Mouse (Mus musculus): Measurements from ENCODE around the gene Clpsl2. TPM values are rescaled to one million over a fixed set of nuclear protein-coding genes. Genes with fewer than 3 reads are reported as not detected.
A peak's percentile ranks its signal among the peaks of the same experiment; 100 is the strongest.

The Clpsl2 gene
- not detected for total RNA-seq (2021)
- long read RNA-seq, experiment 1, result 0 reads
- long read RNA-seq, experiment 2, result 0 reads

DNA sequence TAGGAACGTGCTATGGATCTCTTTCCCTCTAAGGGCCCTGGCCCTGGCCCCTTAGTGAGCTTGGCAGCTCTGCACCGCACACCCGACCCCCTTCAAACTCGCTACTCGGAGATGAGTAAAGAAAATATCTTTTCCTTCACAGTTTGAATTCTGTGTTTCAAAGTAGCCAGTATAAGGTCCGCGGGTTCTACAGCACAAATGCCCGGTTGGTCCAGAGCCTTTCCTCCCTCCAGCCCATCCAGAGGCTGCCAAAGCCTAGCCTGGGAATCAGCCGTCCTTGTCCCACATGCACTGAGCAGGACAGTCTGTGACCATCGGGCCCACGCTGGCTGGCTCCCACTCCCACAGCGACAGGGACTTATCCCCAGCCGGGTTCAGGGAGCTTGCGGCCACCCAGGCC lies at the start of gene Clpsl2:
Clpsl2 (plus strand) TSS at position 301 of the 400 bp plus-strand sequence.
- DNase-seq (ENCODE audit: low spot score in 2 of 2), result no peak

DNA sequence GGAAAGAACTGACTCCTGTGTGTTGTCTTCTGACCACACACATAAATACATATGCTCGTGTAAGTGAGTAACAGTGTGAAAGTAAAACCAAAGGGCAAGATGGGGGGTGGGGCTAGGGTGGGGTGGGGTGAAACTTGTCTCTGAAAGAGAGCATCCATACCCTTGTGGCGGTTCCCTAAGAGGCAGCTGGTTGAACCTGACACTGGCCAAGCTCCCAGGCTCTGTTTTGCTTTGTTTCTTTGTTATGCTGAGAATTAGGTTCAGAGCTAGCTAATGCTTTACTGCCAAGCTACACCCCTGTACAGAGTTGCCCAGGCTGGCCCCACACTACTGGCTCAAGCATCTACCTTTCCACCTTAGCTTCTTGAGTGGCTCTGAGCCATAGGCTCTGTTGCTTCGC lies 48.7 kb upstream of the Clpsl2 start:
- no peak for DNase-seq (ENCODE audit: low spot score in 2 of 2)

DNA sequence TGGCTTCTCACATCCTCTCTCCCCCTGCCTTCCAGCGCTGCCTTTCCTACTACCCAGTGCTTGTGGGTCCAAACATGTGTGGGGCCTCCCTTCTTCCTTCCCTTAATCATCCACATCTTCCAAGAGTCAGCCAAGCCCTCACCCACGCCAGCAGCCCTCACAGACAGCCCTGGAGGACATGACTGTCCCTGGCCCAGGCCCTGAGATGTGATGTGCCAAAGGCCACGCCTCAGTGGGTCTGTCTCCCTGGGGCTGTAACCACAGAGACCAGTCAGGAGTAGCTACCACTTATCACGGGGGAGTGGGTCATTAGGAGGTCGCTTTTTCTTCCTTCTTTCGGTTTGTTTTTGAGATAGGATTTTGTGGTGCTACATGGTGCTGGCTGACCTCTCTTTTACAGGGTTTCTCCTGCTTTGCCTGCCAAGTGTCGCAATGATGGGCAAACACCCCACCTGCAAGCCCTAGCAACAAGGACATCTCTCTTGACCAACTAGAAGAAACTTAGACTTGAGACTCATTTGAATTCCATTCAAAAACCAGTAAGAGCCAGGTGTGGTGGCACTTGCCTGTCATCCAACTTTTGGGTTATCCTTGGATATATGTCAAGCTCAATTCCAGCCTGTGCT lies 46.9 kb upstream of the Clpsl2 start:
- DNase-seq (ENCODE audit: low spot score in 2 of 2), result no peak

DNA sequence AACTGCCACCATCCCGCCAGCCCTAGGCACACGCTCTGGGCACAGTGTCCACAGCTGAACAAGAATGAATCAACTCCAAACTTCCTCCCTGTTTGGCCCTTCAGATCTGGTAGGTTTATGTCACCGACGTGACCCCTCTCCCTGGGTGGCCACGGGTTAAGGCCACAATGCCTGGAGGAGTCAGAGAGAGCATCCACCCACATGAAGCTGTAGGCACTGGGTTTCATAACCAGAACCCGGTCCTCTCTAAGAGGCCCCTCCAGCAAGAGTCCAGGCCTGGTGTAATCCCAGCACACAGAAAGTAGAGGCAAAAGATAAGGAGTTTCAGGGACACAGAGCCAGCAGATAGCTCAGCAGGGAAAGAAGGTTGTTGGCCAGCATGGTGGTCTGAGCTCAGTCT lies 45.0 kb upstream of the Clpsl2 start:
- DNase-seq (ENCODE audit: low spot score in 2 of 2), result no peak

DNA sequence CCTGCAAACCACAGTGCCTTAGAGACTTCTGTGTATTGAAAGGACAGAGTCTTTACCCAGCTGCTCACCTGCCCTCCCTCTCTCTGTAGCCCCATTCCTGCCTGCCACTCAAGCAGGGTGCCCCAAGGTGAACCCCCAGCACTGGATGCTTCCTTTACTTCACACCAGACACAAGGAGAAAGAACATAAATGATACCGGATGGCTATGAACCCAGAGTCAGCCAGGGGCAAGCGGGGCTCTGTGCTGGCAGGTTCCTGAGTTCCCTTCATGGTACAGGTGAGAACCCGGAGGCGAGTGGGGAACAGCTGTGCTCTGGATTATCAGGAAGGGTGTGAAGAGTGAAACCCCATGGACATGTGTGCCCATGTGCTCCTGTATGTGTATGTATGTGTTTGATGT lies 43.6 kb upstream of the Clpsl2 start:
- no peak for DNase-seq (ENCODE audit: low spot score in 2 of 2)

DNA sequence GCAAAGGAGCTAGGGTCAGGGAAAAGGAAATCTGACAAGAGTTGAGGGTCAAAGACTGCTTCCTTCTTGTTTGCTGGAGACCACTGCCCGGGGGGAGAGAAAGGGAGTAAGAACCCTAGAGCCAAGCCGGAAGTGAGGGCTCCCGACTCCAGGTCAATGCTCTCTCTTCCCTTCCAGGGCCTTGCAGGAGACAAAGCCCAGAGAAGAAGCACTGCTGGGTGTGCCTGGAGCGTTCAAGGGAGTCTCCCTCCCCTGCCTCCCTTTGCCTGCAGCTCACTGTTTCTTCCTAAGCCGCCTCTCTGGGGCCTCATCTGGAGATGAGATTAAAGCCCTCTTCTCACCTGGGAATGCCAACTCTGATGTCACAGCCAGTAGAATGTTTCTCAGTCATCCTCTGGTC lies 42.3 kb upstream of the Clpsl2 start:
- DNase-seq (ENCODE audit: low spot score in 2 of 2), result no peak

DNA sequence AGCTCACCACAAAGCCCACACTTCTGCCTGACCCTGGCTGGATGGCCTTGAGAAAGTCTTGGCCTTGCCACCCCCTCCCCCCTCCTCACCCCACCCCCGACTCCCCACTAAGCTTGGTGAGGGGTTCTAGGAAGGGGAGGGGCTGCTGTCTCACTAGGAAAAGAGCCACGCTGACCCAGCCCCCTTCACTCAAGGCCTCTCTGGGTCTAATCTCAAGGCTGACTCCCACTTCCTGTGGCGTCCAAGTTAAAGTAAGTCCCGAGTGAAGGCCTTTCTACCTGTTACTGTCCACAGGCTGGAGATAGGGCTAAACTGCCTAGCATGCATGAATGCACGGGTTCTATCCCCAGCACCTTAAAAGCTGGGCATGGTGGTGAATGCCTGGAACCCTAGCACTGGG lies 41.7 kb upstream of the Clpsl2 start:
- DNase-seq (ENCODE audit: low spot score in 2 of 2), result no peak

DNA sequence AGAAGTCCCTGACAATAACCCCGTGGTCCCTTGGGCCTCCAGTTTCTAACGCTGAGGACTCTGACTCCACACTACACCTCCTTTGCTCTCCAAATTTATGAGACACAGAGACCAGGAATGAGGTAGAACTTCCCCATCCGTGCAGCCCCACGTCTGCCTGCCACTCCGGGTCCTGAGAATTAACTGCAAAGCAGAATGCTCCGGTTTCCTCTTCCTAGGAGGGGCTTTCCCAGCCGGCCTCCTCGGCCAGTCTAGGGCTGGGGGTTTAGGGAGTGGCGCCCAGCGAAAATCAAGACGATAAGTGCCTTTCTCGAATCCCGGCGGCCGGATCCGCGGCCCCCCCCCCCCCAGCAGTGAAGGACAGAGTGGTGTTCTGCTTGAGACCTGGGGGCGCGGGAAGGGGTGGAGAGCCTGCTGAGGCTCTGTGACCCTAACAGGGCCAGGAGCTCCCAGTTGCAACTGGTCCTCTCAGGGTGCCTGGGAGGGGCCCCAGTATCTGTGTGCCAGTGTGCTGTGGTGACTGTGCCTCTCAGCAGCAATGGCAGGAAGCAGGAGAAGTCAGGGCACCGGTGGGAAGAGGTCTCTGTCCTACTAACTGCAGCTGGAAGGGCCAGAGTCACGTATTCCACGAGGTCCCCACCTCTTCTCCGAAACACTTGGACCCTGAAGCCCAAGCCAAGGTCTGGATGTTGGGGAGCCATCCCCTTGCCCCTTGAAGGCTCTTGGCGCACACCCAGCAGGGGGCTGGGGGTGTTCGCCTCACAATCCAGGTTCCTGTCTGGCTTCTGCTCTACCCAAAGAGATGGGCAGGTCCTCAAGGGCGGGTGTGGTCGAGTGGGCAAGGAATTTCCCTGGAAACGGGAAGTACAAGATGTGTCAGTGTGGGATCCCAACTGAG lies 38.5 kb upstream of the Clpsl2 start:
- DNase-seq (ENCODE audit: low spot score in 2 of 2), result no peak

DNA sequence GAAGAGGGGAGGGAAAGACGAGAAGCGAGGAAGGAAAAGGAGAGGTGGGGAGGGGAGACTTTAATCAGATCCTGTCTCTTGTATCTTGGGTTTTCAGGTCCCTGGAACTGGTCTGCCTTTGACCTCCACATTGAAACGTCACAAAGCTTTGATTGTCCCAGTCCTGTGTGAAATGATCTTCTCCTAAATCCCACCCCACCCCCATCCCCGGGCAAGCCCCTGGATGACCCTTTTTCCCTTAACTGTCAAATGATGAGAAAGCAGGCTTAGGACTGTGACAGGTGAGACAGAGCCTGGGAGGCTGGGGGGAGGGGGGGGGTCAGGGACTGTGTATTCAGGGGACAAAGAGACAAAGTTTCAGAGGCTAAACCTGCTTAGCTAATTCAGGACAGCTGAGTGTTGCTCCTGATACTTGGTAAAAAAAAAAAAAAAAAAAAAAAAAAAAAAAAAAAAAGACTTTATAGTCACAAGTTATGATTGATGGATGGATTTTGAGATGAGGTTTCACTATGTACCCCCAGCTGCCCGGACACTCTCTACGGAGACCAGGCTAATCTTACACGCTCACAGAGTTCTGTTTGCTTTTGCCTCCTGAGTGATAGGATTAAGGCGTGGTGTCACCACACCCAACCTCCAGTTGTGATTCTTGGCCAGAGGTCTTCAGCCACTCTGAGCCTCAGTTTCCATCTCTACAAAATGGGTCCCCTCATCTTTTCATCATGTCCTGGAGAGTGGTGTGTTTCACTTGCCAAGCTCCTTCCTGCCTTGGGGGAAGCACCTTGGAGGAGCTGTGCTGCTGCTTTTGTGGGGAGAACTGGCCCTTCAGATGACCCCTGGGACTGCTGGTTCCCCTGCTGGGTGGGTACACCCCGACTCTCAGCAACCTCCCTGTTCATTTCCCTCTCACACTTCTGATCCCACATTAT lies 37.3 kb upstream of the Clpsl2 start:
- DNase-seq (ENCODE audit: low spot score in 2 of 2), result no peak

DNA sequence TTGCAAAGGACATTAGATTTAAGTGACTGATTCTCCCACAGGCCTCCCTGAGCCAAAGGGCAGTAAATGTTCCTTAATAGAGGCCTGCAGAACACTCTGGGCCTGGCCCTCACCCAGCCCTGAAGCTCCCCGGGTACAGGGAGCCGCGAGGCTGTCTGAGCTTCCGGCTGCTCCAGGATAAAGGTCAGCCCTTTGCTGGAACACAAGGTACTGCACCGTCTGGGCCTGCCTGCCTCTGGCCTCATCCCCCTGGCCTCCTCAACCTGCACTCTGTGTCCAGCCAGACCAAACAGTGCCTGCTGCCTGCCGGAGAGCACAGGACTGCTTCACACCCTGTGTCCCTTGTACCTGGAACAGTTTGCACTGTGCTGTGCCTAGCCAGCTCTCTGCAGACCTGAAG lies 36.5 kb upstream of the Clpsl2 start:
- no peak for DNase-seq (ENCODE audit: low spot score in 2 of 2)

DNA sequence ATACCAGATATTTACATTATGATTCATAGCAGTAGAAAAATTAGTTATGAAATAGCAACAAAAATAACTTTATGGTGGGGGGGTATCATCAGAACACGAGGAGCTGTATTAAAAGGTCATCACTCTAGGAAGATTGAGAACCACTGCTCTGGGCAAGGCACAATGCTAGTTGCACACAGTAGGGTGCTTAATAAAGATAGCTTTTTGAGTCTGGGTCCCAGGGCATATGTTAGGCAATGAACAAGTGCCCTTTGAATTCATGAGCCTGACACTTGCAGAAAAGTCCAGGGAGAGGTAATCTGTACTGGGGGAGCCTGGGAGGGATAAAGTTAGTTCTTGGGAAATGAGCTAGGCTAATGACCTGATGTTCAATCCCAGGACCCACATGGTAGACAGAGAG lies 35.9 kb upstream of the Clpsl2 start:
- DNase-seq (ENCODE audit: low spot score in 2 of 2), result no peak

DNA sequence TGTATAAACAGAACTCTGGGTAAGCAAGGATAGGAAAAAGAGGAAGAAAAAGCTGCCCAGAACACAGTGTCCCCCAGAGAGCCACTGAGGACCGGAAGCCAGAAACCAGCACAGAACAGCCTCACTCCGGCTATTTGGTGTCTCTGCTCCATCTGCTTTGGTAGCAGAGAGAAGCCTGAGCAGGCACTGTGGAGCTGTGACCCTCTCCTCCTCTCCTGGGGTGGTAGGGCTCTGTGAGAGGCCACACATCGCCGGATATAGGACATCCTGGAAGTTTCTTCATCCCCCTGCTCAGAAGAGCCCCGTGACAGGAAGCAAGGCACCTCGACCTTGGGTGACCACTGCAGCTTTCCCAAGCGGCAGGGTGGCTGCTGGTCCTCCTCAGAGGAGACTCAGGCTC lies 35.4 kb upstream of the Clpsl2 start:
- DNase-seq (ENCODE audit: low spot score in 2 of 2), result no peak

DNA sequence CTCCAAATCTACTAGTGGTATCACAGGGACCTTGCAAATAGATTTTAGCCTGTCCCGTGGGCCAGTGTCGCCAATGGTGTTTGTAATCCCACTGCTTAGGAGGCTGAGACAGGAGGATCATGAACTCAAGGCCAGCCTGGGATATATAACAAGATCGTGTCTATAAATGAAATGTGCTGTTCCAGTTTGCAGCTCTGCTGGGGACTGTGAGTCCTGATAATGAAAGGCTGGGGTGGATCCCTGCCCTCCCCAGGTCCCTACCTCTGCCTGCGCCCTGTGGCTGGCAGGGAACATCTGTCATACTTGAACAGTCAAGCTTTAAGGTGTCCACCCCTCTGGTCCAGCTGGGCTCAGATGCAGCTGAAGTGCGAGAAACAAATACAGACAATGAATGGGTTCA lies 34.7 kb upstream of the Clpsl2 start:
- DNase-seq (ENCODE audit: low spot score in 2 of 2), result no peak

DNA sequence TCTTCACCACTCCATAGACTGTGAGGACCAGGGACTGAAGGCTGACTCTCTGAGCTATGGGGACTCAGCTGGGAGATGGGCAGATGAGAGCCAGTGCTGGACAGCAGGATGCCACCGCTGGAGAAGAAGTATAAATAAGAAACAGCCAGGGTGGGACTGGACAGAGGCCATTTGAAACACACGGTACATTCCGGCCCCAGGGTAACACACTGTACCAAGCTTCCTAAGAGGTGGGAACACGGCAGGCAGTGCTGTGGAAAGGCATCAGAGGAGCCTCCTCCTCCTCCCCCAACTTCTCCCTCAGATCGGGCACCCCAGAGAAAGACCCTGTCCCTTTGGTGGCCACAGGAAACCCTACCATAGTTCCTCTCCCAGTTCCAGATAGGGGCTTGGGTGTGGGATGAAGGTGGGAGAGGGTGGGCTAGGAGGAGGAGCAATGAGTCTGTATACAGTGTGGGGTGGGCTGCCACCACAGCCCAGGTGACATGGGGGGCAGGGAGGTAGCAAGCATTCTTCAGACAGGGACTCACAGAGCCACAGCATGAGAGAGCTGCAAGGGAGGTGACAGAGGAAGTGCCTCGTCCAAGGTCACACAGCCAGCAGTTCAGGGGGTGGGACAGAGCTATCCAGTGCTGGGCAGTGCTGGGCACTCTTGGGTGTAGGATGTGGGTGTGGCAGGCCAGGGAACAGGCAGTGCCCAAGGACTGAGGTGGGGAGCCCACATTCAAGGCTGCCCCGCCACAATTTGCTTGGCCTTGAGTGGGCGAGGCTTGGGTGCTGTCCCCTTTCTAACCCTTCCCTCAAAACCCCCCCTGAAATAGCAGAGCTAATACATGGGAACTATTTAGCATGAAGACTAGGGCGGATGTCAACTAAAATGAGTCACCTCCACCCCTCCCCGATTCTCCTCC lies 33.5 kb upstream of the Clpsl2 start:
- DNase-seq (ENCODE audit: low spot score in 2 of 2), result no peak

DNA sequence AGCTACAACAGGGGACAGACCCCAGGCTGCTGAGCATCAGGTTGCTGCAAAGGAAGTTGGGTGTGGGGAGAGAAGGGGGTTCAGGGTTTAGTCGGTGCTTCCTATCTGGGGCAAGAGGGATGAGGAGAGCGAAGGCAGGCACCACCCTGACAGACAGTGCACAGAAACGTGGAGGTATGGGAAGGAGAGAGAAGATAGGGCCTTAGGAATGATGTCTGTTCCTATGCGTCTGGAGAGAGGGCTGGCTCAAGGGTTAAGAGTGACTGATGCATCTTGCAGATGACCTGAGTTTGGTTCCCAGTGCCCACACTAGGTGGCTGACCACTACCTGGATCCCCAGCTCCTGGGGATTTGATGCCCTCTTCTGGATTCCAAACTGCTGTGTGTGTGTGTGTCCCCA lies 32.3 kb upstream of the Clpsl2 start:
- DNase-seq (ENCODE audit: low spot score in 2 of 2), result no peak

DNA sequence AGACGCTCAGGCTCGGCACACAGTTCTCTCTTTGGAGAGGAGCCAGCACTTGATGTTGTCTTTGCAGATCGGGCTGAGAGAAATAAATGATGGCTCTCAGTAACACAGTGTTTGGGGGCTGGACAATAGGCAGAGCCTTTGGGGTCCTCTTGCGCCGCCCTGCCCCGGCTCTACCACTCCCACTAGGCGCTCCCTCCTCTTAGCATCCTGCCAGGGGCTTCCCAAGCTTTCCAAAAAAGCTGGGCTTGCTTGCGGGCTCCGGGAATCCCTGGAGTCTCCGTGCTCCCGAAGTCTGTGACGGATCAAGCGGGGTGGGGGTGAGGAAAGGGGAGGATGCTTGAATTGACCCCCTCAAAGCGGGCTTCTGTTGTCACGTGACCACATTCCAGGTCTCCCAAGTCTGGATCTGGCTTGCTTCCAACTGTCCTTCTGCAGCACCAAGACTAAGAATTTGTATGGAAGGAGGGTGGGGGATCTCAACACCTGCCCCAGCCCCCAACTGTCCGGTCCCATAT lies 31.7 kb upstream of the Clpsl2 start, which contains the start of gene Fkbp5:
Fkbp5 (minus strand) TSS at position 87 of the 515 bp plus-strand sequence.
- peak; percentile 43 to 69 for DNase-seq (ENCODE audit: low spot score in 2 of 2)

DNA sequence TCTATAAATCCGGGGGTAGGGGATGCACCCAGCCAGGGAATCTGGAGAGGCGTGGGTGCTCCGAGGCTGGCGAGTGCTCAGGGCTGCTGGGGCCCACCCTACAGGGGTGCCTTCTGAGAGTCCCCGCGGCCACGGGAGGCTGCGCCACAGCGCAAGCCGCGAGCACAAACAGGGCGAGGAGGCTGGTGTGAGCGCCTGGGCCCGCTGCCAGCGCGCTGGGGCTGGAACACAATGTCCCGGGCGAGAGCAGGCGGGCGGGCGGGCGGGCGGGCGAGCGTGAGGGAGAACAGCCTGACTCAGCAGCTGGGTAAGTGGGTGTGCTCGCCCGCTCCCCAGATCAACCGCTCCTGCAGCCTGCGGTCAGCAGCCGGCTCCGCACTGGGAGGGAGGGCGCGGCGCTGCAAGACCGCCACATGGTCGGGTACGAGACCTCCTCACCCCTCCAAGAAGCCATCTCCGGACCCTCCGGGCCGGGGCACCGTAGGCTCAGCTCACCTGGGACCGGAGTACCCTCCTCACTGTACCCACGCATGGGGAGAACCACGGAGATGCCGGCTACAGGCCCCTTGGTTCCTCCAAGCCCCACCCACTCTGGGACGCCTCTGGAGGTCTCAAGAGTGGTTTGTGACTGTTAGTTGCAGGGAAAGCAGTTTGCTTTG lies 31.1 kb upstream of the Clpsl2 start:
- DNase-seq (ENCODE audit: low spot score in 2 of 2), result peak; percentile 55 to 85

DNA sequence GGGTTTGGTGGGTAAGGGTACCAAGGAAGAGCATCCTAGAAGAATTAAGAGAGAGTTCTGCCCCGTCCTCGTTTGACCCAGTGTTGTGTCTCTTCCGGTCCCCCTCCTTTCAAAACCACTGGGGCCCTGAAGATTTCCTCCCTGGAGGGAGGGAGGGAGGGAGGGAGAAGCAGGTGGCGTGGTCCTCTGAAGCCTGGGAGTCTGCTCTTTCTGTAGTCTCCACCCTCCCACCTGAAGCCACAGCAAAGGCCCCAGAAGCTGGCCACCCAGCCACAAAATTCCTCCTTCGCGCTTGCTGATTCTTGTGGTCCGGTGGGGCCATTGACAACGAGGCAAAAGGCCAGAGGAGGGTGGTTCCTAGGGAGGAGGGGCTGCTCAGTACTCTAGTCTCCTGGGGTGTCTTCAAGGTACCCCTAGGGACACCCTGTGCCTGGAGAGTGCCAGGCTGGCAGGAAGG lies 30.6 kb upstream of the Clpsl2 start:
- no peak for DNase-seq (ENCODE audit: low spot score in 2 of 2)

DNA sequence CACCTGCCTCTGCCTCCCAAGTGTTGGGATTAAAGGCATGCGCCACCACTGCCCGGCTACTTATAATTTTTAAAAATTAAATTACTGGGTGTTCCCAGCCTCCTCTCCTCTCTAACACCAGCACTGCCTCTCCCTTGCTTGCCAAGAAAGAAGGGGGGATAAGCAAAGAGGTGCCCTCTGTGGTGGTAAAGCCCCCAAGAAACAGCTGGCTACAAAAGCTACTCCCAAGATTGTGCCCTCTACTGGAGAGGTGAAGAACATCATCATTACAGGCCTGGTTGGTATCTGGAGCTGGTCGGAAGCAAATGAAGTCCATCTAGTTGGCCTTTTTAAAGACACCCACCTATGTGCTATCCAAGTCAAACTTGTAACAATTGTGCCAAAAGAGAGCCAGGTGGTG lies 29.4 kb upstream of the Clpsl2 start:
- no peak for DNase-seq (ENCODE audit: low spot score in 2 of 2)

DNA sequence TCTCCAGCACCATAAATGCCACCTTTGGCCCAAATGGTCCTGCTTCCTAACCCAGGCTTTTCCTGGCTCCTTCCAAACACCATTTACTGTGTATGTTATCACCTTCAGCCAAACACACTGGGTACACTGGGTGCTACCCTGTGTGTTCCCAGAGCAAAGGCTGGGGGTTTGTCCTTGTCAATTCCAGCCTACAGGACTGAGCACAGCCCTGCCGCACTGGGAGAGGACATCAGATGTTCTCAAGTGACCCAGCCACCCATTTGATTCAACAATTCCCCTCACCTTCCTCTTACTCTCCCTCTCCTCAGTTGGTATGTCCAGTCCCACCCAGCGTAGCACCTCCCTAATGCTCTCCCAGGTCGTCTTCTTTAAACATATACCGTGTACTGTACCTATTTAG lies 28.6 kb upstream of the Clpsl2 start:
- no peak for DNase-seq (ENCODE audit: low spot score in 2 of 2)

Measured in gastrocnemius, postnatal 4 days (tissue).